8 mouse cellular contexts compared by ENCODE assay signal in the genomic region with DNA sequence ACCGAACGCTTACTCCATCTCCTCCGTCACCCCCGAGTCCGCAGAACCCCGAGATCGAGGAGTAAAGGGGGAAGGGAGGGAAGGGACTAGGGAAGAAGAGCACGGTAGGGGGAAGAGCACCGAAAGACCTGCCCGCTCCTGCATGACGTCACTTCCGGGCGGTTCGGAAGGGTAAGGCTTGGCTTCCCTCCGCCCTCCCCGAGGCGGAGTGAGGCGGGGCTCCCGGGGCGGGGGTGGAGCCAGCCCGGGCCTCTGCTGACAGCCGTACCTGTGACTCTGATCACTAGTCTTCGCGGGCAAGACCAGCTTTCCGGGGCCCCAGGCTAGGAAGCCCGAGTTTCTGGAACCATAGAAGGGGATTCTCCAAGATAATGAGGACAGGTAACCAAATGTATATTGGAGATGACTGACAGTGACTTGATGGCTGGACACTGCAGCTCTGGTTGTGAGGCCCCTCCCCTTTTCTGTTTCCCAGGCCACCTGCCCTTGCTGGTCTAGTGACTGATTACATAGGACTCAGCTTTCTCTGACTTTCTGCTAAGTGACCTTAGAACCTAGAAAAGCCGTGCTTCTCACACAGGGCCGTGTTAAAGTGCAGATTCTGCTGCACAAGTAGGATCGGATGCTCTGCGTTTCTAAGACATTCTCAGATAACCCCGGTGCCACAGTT. TPM values are rescaled to one million over a fixed set of nuclear protein-coding genes. Genes with fewer than 3 reads are reported as not detected.
DNase-seq lines count a peak whose midpoint lies in the region; ATAC-seq and TF ChIP-seq lines count a peak whose summit lies in the region.

Scyl2 (minus strand) TSS at position 147 of the 670 bp plus-strand sequence.

- peak; percentile 93 for DNase-seq in A20 (ENCODE audit: low read depth, low spot score)
- DNase-seq in heart, embryonic 10.5 days (ENCODE audit: low spot score): peak; percentile 95
- peak; percentile 97 for DNase-seq in liver
- DNase-seq in spleen, postnatal 4 days (ENCODE audit: low spot score in 2 of 2): peak; percentile 95 to 98

- H3K9ac ChIP-seq in kidney, embryonic 15.5 days: peak within 1 kb of the TSS; percentile 92

- no peaks in the 10 kb centered on the region for H3K9me3 ChIP-seq in heart, embryonic 10.5 days
- H3K9me3 ChIP-seq in kidney, embryonic 15.5 days (replicated peaks): no peaks in the 10 kb centered on the region

- peak within 1 kb of the TSS; percentile 80 for H3K4me2 ChIP-seq in kidney, embryonic 15.5 days

- H3K4me1 ChIP-seq in bone marrow macrophage, adult 2 months (ENCODE audit: control insufficient read depth, insufficient read depth, low read length): peaks cover 20% of the 10 kb centered on the region
- peaks cover 9% of the 10 kb centered on the region for H3K4me1 ChIP-seq in embryonic fibroblast, embryonic 13.5 days (ENCODE audit: control insufficient read depth, insufficient read depth, low read length)
- peaks cover 5% of the 10 kb centered on the region; the same call in 1 of the 2 replicates for H3K4me1 ChIP-seq in heart, embryonic 10.5 days
- peaks cover 14% of the 10 kb centered on the region for H3K4me1 ChIP-seq in kidney, embryonic 15.5 days

- WGBS in heart, embryonic 10.5 days: 4% methylated on average over 30 of the region's 31 CpGs
- 4% methylated on average over 31 of the region's 31 CpGs for WGBS in kidney, embryonic 15.5 days

- no peaks in the 10 kb centered on the region for H3K27me3 ChIP-seq in heart, embryonic 10.5 days (ENCODE audit: insufficient read depth, poor library complexity, severe bottlenecking)
- H3K27me3 ChIP-seq in kidney, embryonic 15.5 days: no peaks in the 10 kb centered on the region

- H3K27ac ChIP-seq in bone marrow macrophage, adult 2 months (ENCODE audit: insufficient read depth, low read depth, low read length): no peak within 1 kb of the TSS
- H3K27ac ChIP-seq in embryonic fibroblast, embryonic 13.5 days (ENCODE audit: insufficient read depth, low read length): no peak within 1 kb of the TSS
- peak within 1 kb of the TSS; percentile 92 for H3K27ac ChIP-seq in heart, embryonic 10.5 days
- peak within 1 kb of the TSS; percentile 87 for H3K27ac ChIP-seq in kidney, embryonic 15.5 days

- ATAC-seq in kidney, embryonic 15.5 days (replicated peaks; ENCODE audit: low FRiP score): peak; percentile 99
- peak; percentile 97 for ATAC-seq in monocyte, adult 5-6 weeks (replicated peaks; ENCODE audit: insufficient number of reproducible peaks, low FRiP score, low TSS enrichment, poor library complexity, severe bottlenecking)

- H3K4me3 ChIP-seq in bone marrow macrophage, adult 2 months (ENCODE audit: insufficient read depth, low read length): peak within 1 kb of the TSS; percentile 99
- H3K4me3 ChIP-seq in embryonic fibroblast, embryonic 13.5 days (ENCODE audit: insufficient read depth, low read length): peak within 1 kb of the TSS; percentile 72
- peak within 1 kb of the TSS; percentile 100 for H3K4me3 ChIP-seq in heart, embryonic 10.5 days
- H3K4me3 ChIP-seq in kidney, embryonic 15.5 days (replicated peaks): peak within 1 kb of the TSS; percentile 98

- TF ChIP-seq POLR2A in bone marrow macrophage, adult 2 months (IDR thresholded peaks at IDR 0.05; ENCODE audit: borderline replicate concordance, low read depth, low read length): no peak
- TF ChIP-seq POLR2A in embryonic fibroblast, embryonic 13.5 days (IDR thresholded peaks at IDR 0.05; ENCODE audit: low read depth, low read length): peak; percentile 81

- peaks cover 6% of the 10 kb centered on the region; the same call in 1 of the 2 replicates for H3K36me3 ChIP-seq in heart, embryonic 10.5 days
- no peaks in the 10 kb centered on the region for H3K36me3 ChIP-seq in kidney, embryonic 15.5 days

- no peak for TF ChIP-seq CTCF in bone marrow macrophage, adult 2 months (IDR thresholded peaks at IDR 0.05; ENCODE audit: low read depth, low read length)
- TF ChIP-seq CTCF in embryonic fibroblast, embryonic 13.5 days (IDR thresholded peaks at IDR 0.05; ENCODE audit: borderline replicate concordance, insufficient read depth, low read length): no peak

RNA-seq across cellular contexts. Expression of gene Scyl2, which starts in this region (rescaled TPM):
- polyA plus RNA-seq in bone marrow macrophage, adult 2 months (2012; ENCODE audit: insufficient read depth, insufficient read length, missing spikeins): 32.2 and 35.2 TPM in 2 replicates
- polyA plus RNA-seq in embryonic fibroblast, embryonic 13.5 days (2011; ENCODE audit: insufficient read length, low read depth, missing spikeins): 36.4 and 41.9 TPM in 2 replicates
- polyA plus RNA-seq in heart, embryonic 10.5 days (2016; fragmentation: Nextera tagmentation; extraction: Ambion mirVana): 5.9 and 6.2 TPM in 2 replicates
- 7.9 and 8.1 TPM in 2 replicates for polyA plus RNA-seq in kidney, embryonic 15.5 days (2015; fragmentation: Nextera tagmentation; extraction: Ambion mirVana)
- 29.8 to 47.8 TPM (median 34.8 TPM) in 3 replicates for total RNA-seq in monocyte, adult 5-6 weeks (2017)

Comparison
In these comparisons a context has a peak if more than half of its experiments do, and no peak if none do; other contexts are left out.
1. H3K27ac ChIP-seq: peak in heart, embryonic 10.5 days (single experiment) and kidney, embryonic 15.5 days (single experiment); none in bone marrow macrophage, adult 2 months (single experiment) and embryonic fibroblast, embryonic 13.5 days (single experiment).
2. Peak in every context shown above with its lines, with median percentiles within 50 percentile points of each other: DNase-seq and H3K4me3 ChIP-seq.